Mouse (Mus musculus) ES-CJ7 (cell line): ENCODE data around the gene Gm9999.
"Not testable (repeated sequence)": the region's sequence is repeated elsewhere in the genome, so short reads cannot be mapped to it uniquely, and the experiment has no call there.

ENCODE experiments used
- DNase-seq: peaks from one replicate; pipeline ENCODE4 v3.0.0; 2011; ENCODE audit warnings: low read depth, low spot score

Gm9999 gene

DNA sequence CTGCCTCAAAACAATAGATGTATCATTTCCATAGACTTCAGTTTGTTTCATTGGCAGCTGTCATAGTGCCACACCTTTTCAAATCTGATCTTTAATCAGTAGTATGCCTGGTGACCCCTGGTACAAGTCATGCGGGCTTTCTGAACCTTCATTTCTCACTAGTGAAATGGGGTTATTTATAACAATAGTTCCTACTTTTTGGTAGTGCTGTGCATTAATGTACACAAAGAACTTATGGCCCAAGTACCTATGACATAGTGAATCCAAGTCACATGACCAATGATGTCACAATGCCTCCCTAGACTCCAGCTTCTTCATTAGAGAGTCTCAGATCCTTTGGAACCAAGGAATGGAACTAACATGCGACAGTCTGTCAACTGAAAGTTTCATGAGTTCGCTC is at the start of gene Gm9999:
Gene Gm9999 (plus strand): TSS at position 301 of the 400 bp plus-strand sequence.
- DNase-seq: no peak

DNA sequence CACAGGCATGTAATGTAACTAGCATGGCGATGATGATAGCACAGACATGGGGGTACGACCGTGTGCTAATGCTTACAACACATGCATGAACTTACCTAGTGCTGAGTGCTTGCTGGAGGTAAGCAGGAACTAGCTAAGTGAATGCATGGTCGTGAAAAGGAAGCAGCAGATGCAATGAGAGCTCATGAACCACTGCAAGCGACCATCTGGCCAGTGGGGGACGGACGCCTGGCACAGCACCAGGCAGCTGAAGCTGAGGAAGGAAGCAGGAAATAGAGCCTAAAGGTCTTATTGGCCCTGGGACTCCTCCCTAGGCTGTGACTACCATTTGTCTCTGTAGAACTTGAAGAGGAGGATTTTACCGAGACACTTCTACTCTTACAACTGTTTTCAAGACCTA is 48.6 kb upstream of the Gm9999 start:
- no peak for DNase-seq

DNA sequence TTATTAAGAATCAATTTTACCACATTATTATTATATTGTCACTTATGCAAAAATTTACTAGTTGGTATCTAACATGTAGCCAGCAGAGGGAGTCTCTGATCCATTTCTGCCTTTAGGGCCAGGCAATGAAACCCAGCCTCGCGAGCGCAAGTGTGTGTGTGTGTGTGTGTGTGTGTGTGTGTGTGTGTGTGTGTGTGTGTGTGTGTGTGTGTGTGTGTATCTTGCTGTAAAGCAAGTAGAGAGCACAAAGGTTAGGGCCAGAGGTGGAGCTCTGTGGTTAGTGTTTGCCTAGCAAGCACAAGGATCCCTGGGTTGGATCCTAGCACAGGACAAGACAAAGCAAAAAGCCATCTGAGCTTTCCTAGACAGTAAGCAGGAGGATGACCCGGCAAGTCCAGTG is 47.5 kb upstream of the Gm9999 start:
- DNase-seq: peak; percentile 25

DNA sequence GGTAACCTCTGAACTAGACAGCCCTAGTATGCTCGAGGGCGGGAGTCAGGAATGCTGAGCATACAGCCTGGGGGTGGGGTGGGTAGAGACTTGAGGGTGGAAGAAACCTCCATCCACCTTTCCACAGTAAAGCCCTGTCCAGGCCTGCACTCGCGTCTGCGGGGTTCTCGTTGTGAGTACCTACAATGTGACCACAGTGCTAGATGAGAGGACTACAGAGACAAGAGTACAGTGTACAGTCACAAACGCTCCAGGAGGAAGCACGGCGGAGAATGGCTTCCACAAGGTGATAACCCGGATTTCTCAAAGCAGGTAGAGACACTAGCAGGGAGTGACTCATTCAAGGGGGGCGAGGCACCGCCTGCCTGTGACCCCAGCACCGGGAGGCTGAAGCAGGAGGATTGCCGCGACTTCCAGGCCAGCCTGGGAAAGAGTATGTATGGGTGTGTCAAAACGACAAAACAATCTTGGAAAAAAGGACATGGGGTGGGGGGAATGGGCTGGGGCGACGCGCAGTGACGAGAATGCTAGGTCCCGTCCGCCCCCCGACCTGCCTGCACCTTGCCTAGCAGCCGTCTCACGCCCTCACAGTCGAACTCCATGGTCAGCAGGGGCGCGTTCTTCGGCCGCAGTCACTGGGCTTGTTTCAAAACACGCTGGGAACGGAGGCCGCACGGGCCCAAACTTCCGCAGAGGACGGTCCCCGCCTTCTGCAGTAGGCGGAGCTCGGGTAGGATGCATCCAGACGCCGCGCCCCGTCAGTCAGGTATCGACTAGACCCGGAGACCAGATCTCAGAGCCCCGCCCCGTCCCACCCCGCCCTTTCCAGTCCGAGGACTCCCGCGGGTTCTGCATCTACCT is 25.3 kb upstream of the Gm9999 start, which contains the start of gene Uevld:
Gene Uevld (minus strand): TSS at position 697 of the 861 bp plus-strand sequence.
- peak; percentile 97 for DNase-seq

DNA sequence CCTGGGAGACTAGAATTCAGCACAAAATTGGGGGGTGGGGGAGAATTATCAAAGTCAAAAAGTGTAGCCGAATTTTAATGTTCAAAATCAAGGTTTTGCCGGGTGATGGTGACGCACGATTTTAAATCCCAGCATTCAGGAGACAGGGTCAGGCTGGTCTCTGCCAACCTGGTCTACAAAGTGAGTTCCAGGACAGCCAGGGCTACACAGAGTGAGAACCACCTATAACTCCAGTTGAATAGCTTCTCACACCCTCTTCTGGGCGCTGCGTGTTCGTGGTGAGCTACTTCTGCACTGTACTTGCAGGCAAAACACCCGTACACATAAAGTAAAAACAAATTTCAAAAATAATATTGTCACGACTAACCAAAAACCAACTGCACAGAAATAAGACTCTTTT is 24.5 kb upstream of the Gm9999 start:
- DNase-seq: no peak

DNA sequence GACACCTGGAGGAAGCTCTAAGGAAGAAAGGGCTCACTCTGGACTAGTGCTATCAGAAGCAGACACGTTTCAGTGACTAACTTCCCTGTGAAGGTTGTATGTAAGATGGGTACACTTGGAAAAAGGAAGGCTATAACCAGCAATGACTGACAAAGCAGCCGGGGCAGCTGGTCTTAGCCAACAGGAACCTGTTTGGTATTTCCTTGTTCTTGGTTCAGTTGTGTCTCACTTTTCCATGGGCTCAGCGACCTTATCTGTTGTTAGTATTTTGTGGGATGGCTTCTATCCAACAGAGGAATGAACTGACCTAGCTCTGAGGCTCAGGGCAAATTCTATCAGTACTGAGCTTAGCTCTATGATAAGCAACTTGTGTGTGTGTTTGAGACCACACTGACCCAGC is 22.4 kb upstream of the Gm9999 start:
- DNase-seq: no peak

DNA sequence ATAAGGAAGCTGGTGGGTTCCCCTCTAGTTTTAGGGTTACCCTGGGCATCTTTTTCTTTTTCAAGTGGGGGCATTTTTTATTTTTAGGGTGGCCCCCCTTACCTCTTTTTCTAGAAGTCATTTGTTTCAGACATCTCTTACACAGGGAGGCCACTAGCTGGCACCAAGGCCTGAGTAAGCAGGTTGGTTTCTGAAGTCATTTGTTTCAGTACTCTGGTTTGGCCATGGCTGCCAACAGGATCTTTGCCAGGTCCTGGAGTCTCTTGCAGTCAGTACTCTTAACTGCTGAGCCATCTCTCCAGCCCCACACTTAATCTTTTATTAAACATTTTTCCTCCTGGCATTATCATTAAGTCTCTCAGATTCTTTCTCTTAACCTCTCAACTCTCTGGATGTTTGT is 21.2 kb upstream of the Gm9999 start:
- DNase-seq: no peak

DNA sequence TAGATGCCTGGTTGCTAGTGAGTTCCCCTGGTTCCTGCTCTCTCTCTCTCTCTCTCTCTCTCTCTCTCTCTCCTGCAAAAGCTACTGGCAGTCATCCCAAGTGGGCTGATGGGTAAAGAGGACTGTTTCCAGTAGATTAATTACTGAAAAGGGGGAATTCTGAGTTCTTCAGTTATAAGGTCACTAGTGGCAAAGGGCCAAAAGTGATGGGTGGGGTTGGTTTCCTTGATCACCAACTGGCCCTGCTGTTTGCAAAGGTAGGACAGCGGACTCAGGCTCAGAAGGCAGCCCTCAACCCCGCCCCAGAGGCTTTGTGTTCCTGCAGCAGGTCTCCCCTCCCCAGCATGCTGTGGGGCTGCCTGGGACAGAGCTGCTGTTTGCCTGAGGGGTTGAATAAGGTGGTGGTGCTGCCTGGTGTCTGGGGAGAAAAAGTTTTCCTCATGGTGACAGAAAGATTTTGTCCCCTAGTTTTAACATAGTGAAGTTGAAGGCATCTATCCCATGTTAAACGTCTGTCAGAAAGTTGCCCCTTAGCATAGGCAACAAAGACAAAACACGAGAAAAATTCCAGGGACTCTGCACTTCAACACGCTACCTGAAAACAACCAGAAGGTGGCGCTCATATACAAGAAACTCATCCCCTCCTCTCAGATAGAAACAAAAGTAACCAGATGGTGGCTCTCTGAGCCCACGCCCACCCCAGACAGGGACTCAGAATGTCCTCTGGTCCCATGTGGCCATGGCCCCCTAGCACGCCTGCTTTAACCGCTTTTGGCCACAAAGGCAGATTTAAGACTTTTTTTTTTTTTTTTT is 20.4 kb upstream of the Gm9999 start:
- peak; percentile 85 for DNase-seq

DNA sequence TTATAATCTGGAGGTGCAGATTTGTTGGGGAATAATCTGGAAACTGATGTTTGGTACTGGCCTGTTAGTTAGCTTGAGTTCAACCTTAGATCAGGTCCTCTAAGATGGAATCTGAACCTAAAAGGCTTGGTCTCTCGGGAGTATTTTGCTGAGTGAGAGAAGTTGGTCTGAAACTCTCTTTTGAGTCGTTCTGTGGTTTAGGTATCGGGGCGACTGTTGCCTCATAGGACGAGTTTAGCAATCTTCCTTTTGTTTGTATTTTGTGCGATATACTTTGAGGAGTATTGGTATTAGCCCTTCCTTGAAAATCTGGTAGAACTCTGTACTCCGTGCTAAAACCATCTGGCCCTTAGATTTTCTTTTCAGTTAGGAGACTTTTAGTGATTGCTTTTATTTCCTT is 19.3 kb upstream of the Gm9999 start:
- no peak for DNase-seq

DNA sequence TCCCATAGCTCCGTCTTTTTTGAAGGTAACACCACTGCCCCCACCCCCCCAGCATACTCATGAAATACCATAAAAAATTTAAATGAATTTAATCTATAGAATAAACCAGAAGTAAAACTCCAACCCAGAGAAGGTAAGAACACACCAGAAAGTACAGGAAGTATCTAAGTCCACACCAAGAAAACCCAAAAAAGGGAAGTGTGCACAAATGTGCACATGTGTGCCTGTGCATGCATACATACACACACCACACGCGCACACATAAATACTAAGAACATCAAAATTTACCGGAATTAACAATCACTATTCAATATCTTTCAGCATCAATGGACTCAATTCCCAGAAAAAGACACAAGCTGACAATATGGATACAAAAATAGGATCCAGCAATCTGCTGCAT is 13.5 kb upstream of the Gm9999 start:
- no peak for DNase-seq

DNA sequence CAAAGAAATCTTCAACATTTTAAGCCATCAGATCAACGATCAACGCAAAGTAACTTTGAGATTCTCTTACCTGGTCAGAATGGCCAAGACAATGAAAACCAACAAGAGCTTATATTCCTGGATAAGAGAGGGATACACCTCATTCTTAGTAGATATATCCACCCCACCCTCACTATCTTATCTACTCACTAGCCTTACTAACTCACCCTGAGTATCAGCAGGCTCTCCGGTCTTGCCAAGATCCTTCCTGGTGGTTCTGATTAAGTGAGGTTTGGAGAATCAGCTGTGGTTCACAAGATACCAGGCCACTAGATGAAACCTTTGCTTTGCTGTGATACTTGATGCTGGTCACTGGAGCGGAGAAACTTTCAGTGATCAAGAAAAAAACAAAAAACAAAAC is 8.7 kb upstream of the Gm9999 start:
- DNase-seq: no peak

DNA sequence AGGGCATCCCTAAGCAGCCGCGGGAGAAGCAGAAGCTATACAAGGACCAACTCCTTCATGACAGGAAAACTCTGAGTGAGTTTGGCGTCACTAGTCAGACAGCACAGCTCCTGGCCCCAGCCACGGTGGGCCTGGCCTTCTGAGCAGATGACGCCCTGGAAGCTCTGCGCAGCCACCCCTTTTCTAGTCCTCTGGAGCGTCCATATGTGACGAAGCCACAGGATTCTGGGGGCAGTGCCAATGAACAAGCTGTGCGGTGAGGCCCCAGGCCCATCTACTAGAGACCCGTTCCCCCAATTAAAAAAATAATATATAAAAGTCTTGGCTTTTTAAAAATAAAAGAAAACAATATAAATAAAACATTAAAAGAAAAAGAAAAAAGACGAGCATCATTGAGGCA is 7.9 kb upstream of the Gm9999 start:
- DNase-seq: no peak

DNA sequence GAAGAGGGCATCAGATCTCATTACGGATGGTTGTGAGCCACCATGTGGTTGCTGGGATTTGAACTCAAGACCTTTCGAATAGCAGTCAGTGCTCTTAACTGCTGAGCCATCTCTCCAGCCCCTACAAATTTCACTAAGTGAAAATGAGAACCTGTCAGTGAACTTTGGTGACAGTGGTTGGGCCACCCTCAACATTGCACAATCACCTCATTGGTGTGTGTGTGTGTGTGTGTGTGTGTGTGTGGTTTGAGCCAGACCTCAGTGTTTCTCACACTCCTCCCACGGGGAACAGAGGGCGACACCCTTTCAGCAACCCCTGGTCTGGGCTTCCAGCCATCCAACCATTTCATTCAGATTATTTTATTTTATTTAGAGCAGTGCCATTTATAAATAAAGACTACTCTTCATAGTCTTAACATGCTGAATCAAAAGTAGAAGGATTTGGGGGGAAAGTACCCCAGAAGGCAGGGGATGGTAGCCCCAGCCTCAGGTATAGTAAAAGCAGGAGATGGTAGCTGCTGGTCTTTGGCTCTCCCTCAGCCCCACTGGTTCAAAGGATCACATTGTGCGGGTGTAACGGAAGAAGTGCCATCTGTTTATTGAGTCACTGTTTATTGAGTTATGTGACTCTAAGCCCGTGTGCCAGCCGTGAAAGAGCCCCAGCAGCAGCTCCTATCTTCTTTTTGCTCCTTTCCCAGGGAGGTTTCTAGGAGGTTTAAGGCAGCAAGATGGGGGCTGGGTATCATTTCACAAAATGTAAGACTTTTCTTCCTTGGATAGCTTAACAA is 2.5 kb downstream of the Gm9999 start:
- DNase-seq: no peak

DNA sequence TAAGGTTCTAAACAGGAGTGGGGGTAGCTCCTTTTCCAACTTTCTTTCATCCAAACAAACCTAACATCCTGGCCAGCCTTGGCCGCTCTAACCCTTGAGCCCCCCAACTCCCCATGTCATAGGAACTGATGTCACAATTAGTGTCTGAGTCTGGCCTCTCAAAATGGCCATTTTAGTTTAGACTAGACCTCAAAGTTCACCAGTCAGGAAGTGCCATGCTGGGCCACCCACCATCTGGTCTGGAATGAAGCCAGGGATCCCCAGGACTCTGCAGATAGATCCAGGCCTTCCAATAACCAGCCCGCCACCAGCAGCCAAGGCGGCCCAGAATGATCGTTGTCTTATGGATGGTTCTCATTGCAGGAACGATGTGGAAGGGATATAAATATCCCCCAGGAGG is 3.3 kb downstream of the Gm9999 start:
- no peak for DNase-seq

DNA sequence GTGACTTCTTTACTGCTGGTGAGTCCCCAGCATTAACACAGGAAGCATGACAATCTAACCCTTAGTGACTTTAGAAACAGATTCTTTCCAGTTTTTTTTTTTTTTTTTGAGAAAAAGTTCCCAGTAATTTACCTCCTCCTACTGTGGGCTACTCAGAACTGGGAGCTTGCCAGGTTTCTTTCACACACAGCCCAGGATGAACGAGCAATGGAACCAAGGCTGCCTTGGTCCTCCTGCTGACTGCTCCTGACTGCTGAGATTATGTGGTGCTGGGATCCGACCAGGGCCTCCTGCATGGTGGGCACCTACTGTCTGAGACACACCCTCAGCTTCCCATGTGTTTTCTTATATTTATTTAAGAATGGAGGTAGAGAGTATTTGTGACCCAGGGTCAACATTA is 3.7 kb downstream of the Gm9999 start:
- no peak for DNase-seq

DNA sequence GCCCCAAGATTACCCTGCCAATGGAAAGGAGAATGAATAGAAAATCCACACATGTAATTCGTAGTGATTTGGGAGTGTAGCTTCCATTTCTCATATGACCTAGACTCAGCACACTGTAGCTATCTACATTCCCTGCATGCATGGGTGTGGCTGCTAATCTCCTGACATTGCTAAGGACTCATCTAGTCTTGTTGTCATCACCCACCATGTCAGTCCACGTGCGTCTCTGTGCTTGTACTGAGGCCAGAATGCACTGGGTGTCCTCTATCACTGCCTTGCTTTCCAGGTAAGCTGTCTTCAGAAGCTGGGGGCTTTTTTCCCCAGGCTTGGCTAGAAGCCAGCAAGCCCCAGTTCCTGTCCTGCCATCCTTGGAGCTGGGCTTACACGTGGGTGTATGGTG is 6.0 kb downstream of the Gm9999 start:
- DNase-seq: not testable (repeated sequence)

DNA sequence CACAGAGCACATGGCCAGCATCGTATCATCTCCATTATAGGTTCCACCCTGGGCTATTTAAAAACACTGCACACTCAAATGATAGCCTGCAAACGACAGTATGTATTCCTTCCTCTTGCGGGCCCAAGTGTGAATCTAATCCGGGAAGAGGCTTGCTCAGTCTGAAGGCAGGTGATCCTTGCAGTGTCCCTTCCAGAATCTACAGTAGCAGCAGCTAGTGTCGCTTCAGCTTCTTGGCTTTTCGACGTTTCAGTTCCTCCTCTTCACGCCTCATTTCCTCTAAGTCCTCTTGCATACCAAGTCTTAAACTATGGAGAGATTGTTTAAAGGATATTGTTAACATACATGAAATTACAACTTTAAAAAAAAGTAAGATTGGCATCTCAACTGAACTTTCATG is 9.7 kb downstream of the Gm9999 start:
- no peak for DNase-seq

DNA sequence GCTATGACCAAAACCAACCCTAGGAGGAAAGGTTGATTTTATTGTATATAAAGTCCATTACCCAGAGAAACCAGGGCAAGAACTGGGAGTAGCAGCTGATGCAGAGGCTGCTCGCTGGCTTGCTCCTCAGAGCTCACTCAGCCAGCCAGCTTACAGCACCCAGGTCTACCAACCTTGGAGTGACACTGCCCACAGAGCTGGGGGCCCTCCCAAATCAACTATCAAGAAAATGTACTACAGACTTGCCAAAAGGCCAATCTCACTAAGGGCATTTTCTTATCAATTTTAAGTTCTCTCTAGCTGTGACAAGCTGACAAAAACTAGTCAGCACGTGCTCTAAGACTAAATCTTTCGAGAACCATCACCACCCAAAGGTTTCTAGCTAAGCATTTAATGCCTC is 12.2 kb downstream of the Gm9999 start:
- DNase-seq: no peak

DNA sequence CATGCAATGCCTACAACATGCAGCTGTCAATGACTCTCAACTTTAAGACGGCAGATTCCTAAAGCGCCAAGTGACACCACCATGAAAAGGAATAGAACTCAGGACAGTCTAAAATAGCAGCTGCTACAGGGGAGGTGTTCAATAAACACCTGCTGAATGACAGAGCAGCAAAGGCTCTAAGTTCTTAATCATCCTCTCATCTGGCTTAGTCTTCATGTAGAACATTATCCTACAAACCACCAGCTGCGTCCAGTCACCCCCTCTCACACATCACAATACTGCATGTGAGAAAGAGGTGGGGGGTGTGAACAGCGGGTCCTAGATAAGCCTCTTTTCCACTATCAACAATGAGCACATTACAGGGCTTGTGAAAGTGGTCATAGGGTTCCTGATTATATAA is 13.6 kb downstream of the Gm9999 start:
- DNase-seq: no peak

DNA sequence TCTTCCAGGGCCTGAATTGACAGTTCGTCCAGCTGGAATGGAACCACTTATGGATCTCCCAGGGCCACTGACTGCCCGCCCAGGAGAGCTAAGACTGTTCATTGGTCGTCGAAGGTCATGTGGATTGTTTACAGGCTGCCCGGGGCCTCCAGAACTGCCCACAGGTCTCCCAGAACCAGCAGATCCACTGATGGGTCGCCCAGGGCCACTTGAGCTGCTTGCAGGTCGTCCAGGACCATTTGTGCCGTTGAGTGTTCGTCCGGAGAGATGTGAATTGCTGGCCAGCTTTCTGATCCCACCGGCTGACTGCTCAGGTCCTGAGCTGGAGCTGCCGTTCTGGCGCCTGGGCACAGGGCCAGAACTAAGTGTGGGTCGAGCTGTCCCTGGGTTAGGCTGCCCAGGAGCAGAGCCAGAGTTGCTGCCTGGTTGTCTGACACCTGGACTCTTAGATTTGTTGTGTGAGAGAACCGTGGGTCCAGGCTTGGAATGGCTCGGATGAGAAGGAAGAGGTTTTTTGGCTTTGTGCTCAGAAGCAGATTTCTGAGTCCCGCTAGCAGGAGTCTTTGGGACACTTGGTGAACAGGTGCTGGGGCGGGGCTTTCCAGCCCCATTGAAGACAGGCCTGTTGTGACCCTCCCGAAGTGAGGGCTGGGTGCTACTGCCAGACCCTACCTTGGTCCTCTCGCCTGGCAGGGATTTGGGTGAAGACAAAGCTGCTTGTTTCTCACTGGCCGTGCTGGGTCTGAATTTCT is 14.4 kb downstream of the Gm9999 start:
- DNase-seq: no peak

DNA sequence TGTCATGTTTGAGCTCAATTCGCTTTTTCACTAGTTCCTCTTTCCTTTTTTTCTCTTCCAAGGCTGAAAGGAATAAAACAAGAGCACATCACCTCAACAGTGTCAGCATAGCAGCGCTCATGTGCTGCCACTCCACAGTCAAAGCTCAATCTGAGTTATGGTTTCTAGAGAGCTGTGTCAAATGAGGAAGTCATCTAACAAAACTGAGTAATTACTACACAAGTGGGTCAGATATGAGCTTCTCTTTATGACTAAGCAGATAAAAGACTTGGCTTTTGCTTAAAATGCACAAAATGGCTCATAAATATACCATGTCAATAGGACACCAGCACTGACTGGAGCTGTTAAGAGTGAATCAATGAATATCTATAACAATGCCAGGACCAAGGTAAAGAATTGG is 15.6 kb downstream of the Gm9999 start:
- DNase-seq: no peak
